Mouse (Mus musculus) gastrocnemius, postnatal 36 days (tissue): ENCODE measurements around the gene Shroom3. TPM values are rescaled to one million over a fixed set of nuclear protein-coding genes. Genes with fewer than 3 reads are reported as not detected.

Source experiments
- DNase-seq, 2 experiments: peaks; one replicate each; pipeline ENCODE4 v3.0.0; 2022
- intact Hi-C: fragments of 180-260 bp; cut with DNase I; formaldehyde crosslinking; loops from one replicate; pipeline ENCODE4 v1.15.1; 2025
- total RNA-seq, 2 experiments: library from RNA; stranded (reverse); gene quantifications; 2 replicates each; pipeline ENCODE4 v1.2.3; 2021

Shroom3 gene
- total RNA-seq, 2 experiments from 2014 or later: 0.43 to 0.54 TPM

DNA sequence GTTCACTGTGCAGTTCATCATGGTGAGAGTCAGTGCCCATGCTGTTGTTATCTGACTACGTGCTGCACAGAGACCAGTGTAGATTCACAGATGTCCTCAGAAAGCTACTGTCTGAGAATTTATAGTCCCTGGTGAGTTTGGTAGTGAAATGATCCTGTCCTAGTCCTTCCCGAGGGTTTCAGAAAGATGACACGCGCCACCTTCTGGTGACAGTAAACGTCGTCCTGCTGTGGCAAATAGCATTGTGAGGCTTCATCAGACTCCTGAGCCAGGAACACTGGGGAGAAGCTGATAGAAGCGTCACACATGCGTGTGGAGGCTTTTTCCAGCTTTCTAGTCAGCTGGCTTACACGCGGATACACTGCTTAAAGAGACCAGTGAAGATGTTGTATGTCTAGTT is 271.1 kb downstream of the Shroom3 start:
- peak; percentile 53 for DNase-seq
- intact Hi-C loops: loop anchor here (2.0 to 5.0 kb wide), 2 partner anchors 226 to 272 kb away; partner anchors contain the start of gene Shroom3

DNA sequence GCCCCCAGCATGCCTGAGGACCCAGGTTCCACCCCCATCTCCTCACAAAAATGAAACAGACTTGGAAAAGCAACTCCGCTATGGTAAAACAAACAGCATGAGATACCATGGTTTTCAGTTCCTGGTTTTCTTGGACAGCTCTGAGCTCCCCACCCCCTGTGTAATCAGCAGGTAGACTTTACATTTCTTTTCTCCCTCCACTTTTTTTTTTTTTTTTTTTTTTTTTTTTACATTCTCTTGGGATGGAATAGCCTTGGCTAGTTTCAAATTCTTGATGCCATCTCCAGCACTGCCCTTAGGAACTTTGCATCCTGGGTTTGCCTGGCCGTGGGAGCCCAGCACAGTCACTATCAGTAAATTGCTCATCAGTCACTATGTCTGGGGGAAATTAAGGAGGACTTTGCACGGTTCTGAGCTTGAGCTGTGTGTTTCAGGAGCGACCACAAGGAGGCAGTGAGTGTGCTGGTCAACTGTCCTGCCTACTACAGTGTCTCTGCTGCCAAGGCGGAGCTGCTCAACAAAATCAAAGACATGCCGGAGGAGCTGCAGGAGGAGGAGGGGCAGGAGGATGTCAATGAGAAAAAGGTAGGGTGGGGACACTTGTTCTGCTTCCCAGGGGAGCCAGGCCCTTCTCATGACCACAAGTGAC is 271.7 kb downstream of the Shroom3 start:
- intact Hi-C loops: loop anchor here (2.0 to 5.0 kb wide), 2 partner anchors 226 to 273 kb away; partner anchors contain the start of gene Shroom3
- no peak for DNase-seq

DNA sequence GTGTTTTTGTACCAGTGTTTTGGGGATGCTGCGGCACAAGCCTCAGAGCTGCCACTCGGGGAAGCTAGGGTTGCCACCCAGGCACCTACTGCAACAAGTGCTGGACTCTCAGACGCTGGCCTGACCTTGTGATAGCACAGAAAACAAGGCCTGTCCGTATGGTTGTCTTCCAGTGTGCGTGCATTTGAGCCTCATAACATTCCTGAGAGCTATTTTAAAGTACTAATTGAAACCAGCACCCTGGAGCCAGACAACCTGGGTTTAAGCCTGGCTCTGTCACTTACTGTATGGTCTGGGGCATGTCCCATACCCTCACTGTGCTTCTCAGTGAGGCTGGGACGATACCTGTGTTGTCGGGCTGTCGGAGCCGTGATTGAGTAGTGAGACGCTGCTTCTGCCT is 276.1 kb downstream of the Shroom3 start:
- DNase-seq: no peak
- intact Hi-C loops: no loop called here

DNA sequence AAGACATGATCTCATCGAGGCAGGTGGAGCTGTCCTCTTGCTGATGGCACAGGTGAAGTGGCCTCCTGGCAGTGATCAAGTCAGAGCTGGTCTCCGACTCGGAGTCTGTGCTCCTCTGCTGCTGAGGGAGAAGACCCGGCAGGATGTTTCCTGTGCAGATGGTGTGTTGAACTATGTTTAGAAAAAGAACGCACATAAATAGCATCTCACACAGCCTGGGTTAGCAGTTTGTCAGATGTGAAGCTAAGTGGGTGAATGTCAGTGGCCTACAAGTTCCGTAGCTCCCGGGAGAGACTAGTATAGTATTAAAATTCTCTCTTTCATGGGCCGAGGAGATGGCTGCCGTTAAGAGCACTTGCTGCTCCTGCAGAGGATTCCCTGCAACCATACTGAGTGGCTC is 276.5 kb downstream of the Shroom3 start:
- no peak for DNase-seq
- intact Hi-C loops: no loop called here

DNA sequence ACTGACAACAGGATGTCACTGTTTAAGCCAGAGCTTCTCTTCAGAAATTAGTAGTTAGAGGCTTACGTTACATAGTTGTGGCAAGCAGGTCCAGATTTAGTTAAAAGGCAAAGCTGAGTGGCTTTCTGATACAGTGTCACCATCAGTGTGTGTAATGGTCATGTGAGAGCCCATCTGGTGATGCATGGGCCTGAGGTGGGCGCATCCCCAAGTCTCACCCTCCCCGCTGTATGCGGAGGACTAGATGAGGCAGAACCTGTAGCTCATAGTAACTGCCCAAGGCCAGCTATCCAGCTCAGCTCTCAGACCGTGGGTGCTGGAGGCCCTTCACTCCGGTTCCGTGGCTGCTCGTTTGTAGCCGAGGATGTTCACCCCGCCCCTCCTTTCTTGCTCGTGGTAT is 278.1 kb downstream of the Shroom3 start:
- intact Hi-C loops: no loop called here
- no peak for DNase-seq

DNA sequence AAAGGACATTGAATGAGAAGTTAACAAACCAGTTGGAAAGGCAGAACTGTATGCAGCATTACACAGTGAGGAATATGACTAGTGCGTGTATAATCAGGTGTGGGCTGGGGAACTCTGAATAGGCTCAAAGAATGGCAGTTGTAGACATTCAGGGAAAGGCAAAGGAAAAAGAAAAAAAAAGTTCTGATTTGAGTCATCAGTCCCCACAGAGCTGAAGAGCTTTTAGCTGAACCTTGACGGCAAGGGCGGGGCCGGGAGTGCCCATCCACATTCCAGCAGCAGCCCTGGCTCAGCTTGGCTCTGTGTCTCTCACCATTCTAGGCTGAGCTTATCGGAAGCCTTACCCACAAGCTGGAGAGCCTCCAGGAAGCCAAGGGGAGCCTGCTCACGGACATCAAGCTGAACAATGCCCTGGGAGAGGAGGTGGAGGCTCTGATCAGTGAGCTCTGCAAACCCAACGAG is 278.6 kb downstream of the Shroom3 start:
- intact Hi-C loops: no loop called here
- DNase-seq: no peak

DNA sequence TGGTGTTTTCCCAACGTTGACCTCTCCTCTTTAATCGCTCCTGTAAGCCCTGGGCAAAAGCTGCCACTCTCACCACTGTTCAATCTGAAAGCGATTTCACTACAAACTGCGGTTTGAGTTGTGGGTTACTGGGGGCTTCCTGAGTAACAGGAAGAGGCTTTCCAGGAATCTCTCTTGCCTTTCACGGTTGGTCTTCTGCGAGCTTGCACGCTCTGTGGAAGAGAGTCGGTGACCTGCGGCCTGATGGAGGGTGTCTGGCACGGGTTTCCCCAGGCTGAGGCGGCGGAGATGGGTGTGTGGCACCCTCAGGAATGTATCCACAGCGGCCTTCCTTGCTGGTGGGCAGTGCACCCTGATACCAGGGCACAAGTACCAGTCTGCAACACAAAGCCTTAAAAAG is 281.5 kb downstream of the Shroom3 start:
- intact Hi-C loops: no loop called here
- DNase-seq: no peak

DNA sequence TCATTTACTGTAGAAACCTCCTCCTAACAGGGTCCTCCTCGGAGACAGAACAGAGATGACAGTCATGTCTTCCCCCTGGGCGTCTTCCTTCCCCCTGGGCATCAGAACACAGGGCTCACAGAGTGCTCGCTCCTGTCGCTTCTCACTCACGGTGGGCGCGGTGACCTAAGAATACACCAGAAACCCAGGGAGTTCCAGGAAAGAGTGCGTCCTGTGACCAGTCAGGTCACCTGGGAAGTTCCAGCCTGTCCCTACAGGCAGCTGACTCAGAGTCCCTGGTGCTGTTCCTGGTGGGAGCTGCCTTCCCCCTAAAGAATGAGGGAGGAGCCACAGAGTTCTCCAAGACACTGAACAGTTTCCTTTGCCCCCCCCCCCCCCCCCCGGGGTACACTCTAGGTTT is 283.9 kb downstream of the Shroom3 start:
- no peak for DNase-seq
- intact Hi-C loops: no loop called here

DNA sequence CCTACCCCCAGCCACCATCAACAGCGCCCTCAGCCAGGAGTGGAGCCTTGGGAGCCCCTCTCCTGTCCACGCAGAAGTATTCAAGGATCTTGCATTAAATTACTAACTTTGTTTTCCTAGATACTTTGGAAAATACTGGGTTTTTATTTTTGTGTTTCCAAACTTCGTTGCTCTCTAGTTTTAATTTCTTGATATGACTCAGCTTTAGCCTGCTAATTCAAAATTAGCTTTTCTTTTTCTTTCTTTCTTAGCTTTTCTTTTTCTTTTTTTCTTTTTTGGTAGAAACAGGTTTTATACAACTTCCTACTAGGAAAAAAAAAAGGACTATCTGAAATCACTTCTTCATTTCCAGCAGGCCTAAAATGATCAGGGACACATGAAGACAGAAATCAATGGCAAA is 284.7 kb downstream of the Shroom3 start:
- intact Hi-C loops: no loop called here
- no peak for DNase-seq

DNA sequence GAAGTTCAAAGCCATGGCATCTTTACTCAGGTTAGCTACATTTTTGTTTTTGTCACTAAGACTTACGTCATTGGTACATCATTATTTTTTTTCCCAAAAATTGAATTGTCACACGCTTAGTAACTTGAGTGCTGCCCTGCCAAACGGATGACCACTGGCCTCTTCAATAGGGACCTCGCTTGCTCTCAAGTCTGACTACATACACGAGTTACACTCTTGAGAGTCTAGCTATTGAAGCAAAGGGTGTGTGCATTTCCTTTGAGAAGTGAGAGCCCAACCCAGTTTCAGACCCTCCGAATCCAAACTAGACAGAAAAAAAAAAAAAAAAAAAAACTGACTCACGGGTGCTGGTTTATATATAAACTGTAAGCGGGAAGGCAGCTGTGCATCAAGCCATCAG is 286.2 kb downstream of the Shroom3 start:
- intact Hi-C loops: no loop called here
- no peak for DNase-seq

DNA sequence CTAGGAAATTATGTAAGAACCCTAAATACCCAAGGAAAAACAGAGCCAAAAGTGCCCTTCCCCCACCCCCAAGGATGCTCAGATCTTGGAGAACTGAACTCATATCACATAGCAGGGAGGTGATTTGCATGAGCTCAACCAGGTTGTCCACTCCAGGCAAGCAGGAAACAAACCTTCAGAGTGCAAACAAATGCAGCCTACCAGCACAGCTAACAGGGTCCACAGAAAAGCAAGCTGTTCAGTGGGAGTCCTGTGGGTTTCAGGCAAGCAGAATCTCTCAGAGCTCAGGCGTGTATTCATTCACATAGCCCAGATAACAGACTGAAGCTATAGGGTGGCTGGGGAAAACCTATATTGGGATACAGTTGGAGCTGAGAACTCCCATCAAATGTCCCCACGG is 286.7 kb downstream of the Shroom3 start:
- intact Hi-C loops: no loop called here
- DNase-seq: no peak

DNA sequence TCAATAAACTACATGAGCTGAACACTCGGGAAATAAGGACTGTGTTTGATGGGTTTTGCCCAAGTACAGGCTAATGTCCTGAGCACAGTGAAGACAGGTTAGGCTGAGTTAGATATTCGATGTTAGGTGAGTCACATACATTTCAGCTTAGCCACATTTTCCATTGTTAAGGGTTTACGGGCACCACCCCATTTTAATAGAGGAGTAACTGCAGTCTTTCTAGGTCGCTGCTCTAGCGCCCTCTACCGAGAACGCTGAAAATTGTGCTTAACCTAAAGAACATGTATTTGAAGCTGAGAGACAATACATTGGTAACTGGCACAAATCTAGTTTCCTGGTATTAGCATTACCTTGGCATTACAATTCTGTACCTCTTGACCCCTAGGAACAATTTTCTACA is 287.2 kb downstream of the Shroom3 start:
- no peak for DNase-seq
- intact Hi-C loops: no loop called here

DNA sequence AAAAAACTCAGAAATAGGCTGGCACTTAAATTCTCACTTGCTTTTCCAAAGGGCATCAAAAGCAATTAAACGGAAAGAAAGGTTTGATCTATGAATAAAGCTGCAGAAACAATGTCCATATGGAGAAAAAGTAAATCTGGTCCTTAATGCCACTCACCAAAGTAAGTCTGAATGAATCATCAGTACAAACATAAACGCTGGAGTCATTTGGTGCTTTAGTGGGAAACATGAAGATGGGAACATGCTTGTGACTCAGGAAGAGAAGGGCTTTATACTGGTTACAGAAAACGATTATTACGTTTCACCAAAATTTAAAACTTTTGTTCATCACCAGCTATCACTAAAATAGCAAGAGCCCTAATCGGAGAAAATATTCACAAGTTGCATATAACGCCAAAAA is 297.2 kb downstream of the Shroom3 start:
- intact Hi-C loops: loop anchor here (10.0 kb wide), 1 partner anchor 184 kb away; no protein-coding TSS in a partner anchor
- DNase-seq: no peak

DNA sequence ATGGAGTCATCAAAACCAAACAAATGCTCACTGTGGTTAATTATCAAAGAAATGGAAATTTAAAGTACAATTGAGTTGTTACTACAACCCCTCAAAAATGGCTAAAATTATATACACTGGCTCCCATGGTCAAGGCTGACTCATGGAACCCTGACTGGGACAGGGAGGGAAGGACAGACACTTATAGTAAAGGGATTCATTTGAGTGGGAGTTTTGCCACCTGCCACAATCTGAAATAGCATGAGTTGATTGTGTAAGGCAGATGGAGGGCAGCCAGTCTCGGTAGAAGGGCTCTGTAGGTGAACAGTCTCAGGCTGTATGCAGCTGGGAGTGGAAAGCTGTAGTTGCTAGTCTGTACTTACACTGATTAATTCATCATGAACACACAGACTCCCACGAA is 297.6 kb downstream of the Shroom3 start:
- intact Hi-C loops: loop anchor here (10.0 kb wide), 1 partner anchor 184 kb away; no protein-coding TSS in a partner anchor

DNA sequence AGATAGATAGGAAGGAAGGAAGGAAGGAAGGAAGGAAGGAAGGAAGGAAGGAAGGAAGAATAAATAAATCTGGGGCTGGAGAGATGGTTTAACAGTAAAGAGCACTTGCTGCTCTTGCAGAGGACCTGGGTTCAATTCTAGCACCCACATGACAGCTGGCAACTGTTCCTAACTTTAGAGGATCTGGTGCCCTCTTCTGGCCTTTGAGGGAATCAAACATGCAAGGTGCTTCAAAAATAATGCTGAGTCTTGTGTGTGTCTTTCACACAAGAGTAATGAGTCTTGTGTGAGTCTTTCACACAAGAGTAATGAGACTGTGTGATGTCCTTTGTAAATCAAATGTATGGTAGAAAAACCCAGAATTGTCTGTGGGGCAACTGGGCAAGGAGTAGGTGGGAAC is 299.4 kb downstream of the Shroom3 start:
- intact Hi-C loops: loop anchor here (10.0 kb wide), 1 partner anchor 182 kb away; no protein-coding TSS in a partner anchor
- DNase-seq: no peak

More for the DNA sequence above, 297.6 kb downstream of the Shroom3 start:
- DNase-seq: no peak

DNA sequence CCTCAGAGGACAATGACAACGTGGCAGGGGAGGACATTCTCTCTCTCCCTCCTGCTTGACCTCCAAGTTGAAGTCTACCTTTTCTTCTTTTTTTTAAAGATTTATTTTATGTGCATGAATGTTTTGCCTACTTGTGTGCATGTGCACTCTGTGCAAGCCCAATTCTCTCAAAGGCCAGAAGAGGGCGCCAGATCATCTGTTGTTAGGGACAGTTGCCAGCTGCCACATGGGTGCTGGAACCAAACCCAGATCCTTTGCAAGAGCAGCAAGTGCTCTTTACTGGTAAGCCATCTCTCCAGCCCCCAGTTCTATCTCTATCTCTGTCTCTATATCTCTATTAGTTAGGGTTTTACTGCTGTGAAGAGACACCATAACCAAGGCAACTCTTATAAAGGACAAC is 300.7 kb downstream of the Shroom3 start:
- intact Hi-C loops: loop anchor here (10.0 kb wide), 1 partner anchor 181 kb away; no protein-coding TSS in a partner anchor
- no peak for DNase-seq

DNA sequence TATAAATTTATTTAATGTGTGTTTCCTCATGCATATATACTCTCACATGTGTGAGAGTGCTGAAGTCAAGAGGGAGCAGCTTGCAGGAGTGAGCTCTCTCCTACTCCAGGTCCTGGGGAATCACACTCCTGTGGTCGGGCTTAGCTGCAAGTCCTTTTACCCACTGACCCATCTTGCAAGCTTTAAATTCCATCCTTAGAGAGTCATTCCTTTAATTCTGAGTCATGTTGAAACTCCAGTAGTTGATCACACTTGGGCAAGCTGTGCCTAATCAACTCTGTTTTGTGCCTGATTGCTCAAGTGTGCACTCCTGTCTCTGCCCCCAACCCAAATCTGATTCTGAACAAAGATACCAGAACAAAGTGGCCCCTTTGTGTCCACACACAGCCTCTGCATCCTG is 301.5 kb downstream of the Shroom3 start:
- no peak for DNase-seq
- intact Hi-C loops: loop anchor here (10.0 kb wide), 1 partner anchor 180 kb away; no protein-coding TSS in a partner anchor

DNA sequence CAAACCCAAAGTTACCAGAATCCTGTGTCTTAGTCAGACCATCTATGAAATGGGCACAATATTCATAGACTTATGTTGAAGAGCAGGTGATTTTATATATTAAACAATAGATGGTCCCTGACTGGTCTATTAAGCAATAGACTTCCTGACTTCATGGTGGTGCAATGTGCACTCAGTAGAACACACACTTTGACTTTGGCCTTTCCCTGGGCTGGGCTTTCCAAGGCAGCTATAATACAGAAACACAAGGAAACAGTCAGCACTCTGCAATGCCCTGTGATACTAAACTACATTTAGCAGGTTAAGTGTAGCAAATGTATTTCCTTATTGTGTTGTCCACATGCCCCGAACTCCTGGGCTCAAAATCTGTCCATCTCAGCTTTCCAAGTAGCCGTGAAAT is 302.2 kb downstream of the Shroom3 start:
- intact Hi-C loops: loop anchor here (10.0 kb wide), 1 partner anchor 179 kb away; no protein-coding TSS in a partner anchor
- no peak for DNase-seq

DNA sequence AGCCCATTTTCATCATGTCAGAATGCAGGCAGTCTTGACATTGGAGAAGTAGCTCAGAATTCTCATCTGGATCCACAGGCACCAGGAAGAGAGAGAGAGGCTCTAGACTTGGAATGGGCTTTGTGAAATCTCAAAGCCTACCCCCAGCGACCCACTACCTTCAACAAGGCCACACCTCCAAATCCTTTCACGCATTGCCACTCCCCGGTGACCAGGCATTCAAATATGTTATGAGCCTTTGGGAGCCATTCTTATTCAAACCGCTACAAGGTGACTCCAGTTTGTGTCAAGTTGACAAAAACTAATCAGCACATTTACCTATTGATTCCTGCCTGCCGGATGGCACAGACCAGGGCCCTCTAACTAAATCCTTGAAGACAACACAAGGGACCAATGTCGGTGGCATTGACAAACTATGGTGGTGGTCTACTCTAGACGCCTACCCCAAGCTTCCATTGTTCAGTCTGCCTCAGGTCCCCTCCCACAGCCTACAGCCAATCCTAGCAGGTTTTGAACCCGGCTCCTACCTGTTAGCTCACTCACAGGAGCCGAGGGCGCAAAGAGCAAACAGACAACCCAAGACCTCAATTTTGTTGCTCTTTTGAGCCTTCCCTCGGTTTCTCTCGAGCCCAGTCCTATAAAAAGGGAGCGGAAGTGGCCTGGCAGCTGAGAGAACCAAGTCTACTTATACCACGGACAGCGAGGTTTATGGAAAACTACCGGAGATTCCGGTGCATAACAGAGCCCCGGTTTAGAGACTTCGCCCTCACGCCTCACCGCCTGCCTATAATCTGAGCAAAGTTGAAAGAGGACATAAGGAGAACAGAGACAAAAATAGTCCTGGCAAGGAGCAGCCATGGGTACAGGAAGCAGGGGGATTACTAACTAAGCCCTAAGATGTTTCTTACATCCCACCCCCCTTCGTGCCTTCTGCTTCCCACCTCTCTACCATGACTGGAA is 303.7 kb downstream of the Shroom3 start:
- intact Hi-C loops: loop anchor here (10.0 kb wide), 1 partner anchor 178 kb away; no protein-coding TSS in a partner anchor
- DNase-seq: no peak

DNA sequence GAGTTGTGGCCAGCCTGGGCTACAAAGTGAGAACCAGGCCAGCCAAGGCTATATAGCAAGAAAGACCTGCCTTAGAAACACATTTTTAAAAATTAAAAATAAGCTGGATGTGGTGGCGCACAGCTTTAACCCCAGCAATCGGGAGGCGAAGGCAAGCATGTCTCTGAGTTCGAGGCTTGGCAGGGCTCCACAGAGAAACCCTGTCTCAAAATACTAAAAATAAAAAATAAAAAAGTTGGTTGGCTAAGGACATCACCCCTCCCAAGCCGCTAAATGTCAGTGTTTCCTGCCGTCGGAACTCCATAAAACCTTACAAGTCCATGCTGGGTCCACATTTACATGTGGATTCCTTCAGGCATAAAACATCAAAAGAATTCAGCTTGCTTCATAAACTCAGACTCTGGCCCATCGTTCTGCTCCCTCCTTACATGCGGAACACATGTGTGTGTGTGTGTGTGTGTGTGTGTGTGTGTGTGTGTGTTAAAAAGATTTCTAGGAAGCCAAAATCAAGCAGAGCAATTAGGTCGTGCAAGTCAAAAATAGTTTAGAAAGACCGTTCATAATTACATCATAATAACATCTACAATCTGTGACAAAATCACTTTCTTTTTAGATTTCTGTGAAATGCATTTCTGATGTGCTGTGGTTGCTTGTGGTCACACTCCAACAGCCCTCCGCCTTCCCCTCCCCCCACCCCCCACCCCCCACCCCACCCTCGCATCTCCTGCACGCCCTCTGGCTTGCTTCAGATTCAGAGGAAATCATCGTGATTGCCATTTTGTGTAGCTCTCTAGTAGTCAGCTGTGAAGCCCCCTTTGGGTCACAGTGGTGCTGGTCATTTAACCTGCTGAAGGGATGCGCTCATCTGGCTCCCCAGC is 304.9 kb downstream of the Shroom3 start:
- no peak for DNase-seq
- intact Hi-C loops: loop anchor here (10.0 kb wide), 1 partner anchor 177 kb away; no protein-coding TSS in a partner anchor
